Mouse (Mus musculus) erythroblast, adult 5-6 weeks (primary cell): ENCODE measurements around the gene Cacnb4. TPM values are rescaled to one million over a fixed set of nuclear protein-coding genes. Genes with fewer than 3 reads are reported as not detected.
A peak's percentile ranks its signal among the peaks of the same experiment; 100 is the strongest.

Experiments
- ATAC-seq: replicated peaks from 2 replicates; pipeline ENCODE4 v1.8.0; 2016; ENCODE audit warnings: moderate number of reproducible peaks, mild to moderate bottlenecking, moderate TSS enrichment, inconsistent platforms; ENCODE audit not compliant: poor library complexity, low FRiP score, severe bottlenecking
- total RNA-seq, 2 experiments: library from RNA; stranded (forward) in 1 of 2; stranded (reverse) in 1 of 2; fragments of 150-400 nt in 1 of 2; fragments of 200-764, 138-1000 nt in 1 of 2; gene quantifications; 2 replicates each; pipeline versions ENCODE4 v1.2.3 to v1.2.4; 2015 to 2017; ENCODE audit warnings: low replicate concordance in 2 of 2

Gene Cacnb4
- total RNA-seq, 2 experiments from 2014 or later, result not detected

DNA sequence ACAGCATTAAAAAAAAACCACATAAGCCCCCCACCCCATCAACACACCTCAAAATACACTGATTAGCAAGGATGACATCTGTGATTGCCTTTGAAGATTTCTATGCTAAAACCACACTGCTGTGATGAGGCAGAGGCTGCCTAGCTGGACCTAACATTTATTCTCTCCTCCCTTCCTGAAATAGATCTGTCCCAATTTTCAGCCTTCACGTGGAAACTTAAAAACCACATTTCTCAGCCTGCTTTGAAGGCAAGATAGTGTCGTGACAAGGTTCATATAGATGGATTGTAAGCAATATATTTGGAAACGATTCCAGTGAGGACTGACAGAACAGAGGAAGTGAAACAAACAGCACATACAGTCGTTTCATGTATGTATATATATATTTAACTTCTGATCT, 22.1 kb downstream of the Cacnb4 start:
- no peak for ATAC-seq

DNA sequence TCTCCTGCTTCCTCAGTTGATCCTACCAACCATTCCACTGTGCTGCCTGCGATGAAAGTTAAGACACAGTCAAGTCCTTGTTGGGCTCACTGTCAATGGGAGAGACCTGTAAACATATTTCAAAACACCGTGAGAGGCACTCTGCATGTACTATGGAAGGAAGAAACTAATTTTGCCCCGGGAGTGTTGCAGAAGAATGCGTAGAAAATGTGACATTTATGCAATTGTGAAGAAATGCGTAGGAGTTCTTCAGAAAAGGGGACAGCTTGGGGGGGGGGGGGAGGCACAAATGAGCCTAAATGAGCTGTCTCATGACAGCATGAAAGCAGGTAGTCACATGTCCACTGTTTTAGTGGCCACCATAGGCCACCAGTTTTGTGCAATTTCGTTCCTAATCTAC, 25.1 kb downstream of the Cacnb4 start:
- ATAC-seq, result no peak

DNA sequence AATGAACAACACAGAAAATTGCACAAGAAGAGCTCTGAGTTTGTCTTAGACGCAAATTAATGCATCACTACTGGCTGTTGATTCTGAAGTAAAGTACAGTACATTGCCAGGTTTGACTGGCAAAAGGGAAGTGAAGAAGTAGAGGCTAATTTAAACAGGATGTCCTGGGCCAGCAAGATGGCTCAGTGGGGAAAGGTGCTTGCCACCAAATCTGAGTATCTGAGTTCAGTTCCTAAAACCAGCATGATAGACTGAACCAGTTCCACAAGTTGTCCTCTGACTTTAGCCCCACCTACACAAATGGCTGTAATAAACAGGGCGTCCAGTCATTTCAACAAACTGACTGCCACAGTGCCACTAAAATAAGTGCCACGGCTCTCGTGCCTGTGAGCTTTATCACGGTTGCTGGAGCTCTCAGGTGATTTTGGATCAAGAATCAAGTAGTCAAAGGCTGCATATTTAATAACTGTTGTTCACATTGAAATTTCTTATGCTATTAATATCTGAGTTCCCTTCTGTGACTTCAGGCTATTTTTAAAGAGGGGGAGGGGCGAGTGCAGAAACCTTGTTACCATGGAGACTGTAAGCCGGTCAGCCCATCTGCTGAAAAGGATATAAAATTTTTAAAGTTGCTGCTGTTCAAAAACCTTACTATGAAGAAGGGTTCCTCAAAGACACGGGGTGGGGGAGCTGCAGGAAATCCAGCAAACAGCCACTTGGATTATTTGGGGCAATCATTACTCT, 29.2 kb downstream of the Cacnb4 start:
- ATAC-seq, result no peak

DNA sequence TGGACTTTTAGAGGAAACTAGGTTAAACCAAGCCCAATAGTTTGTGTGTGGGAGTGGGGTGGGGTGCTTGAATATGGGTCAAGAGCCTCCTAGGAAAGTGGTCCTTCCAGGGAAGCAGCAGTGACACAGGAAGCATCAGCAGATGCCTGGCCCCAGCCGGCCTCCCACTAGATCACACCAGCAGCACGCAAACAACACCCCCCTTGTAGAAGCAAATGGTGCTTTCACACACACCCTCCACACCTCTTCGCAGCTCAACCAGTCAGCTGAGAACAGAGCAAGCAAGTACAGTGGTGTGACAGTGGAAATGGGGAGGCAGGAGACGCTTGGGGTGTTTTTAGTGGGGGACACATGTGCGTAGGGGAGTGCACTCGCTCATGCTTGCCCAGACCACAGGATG, 33.0 kb downstream of the Cacnb4 start:
- ATAC-seq, result no peak

DNA sequence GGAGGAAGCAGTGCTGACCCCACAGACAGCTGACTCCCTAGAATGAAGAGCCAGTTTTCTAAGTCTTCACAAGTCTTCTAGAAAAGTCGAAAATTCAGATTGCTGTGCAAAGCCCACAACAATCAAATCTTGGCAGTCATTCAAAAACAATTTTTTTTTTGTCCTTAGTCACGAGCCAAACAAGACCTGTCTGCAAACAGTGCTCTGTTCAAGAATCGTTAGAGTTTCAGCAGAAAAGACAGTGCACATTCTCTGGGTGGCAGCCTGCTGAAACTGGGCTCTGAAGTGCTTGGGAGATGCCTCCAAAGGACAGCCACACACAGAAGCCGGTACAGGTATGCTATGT, 37.1 kb downstream of the Cacnb4 start:
- no peak for ATAC-seq

DNA sequence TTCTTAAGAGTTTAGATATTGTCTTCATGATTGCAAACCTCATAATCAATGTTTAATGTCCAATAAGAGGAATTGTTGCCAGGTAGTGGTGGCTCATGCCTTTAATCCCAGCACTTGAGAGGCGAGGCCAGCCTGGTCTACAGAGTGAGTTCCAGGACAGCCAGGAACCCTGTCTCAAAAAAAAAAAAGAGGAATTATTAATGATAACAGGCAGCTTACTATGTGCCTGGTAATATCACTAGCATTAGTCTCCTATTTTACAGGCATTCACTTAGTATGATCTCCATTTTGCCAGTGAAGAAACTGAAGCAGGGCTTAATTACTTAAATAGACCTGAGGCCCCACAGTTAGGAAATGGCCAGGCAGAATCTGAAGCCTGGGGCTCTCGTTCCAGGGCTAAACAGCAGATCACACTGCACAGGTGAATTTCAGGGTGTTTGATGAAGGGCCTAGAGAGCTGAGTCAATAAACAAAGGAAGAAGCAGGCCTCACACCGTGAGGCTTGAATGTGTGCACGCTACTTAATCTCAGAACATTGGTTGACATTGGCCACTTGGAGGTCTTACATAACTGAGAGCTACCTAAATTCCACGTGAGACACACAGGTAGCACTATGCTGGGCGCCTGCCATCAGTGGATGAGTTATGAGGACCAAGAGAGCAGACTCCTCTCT, 37.6 kb downstream of the Cacnb4 start:
- ATAC-seq, result no peak

DNA sequence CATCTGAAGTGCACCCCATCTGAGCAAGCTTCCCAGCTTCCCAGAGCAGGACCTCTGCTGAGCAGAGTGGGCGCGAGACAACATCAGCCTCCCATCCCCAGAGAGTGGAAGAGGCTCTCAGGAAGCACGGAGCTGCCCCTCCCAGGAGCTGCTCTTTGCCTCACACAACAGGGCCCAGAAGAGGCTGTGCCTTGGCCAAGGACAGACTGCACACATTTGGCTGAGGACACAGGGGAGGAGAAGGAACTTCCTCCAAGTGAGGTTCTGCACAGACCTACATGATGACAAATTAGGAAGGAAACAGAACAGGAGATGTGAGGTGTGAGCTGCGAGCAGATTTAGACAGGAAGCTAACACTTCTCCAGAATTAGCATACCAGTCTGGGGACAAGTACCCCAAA, 38.4 kb downstream of the Cacnb4 start:
- ATAC-seq, result no peak

DNA sequence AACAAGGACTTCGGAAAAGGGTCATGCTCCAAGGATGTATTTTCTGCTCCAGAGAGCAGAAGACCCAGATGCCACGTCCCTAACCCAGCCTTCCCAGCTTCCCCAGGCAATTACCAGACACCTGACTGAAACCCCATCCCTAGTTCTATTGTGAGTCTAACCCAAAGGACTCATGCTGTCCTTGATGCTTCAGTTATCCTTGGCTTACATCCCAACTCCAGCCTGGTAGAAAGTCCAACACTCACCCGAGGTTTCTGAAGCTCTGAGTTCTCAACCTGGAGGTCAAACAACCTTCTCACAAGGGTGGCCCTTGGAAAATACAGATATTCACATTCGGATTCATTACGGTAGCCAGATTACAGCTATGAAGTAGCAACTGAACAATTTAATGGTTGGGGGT, 40.6 kb downstream of the Cacnb4 start:
- ATAC-seq, result no peak

DNA sequence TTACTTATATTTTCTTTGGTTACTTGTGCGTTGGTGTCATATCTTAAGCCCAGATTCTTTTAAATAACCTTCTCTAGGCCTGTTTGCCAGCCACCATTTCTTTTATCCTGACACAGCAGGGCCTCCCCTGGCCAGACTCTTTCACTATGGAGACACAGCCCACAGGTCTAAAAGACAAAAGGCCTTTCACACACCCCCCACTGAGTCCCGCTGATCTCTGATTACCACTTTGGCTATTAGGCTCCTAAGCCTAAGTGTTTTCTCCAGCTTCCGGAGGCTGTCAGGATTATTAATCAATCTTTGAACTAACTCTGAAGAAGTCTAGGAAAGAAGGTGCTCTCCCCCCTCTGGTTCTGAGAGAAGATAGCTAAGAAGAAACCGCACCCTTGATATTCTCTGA, 41.3 kb downstream of the Cacnb4 start:
- ATAC-seq, result no peak

DNA sequence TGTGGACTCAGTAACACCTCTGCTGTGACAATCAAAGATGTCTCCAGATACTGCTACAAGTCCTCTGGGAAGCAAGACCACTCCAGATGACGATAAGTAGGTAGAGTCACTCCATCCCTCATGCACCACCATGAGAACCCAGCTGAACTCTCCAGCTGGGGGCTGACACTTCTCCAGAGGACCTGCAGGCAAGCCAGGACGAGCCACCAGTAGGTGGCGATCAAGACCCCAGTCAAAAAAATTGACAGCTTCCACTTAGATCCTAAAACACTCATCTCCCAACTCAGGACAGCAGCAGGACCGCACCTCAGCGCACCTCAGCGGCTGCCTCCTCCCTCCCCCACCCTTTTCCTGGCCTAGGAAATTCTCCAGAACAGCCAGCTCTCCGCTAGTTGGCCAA, 43.8 kb downstream of the Cacnb4 start:
- ATAC-seq, result no peak

DNA sequence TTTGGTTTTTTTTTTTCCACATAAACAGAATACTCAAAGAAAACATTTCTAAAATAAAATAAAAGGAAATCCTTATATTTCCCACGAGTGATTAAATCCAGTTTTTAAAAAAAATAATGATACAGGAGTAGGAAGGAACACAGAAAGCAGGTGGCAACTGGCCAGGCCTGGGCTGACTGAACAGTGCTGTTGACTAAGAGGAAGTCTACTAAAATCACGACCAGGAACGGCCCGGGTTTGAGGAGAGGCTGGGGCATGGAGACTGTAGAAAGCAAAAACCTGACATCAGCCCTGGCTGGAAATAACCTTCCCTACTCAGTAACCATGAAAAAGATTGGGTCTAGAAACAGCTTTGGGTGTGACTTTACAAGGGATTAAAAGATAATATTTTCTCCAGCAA, 48.4 kb downstream of the Cacnb4 start:
- no peak for ATAC-seq

DNA sequence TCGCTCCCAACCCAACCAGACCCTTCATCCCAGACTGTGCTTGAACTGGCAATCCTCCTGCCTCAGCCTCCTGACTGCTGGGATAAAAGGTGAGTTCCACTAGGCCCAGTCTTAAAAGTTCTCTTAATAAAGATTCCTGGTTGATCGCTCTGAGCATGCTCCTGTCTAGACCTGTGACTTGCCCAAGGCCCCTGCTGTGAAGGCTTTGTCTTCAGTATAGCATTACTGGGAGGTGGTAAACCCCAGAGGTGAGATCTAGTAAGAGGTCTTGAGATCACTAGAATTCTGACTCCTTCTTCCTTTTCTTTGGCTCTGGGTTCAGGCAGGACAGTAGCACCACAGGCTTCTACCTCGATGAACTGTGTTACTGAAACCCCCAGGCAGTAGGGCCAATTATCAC, 50.4 kb downstream of the Cacnb4 start:
- no peak for ATAC-seq

DNA sequence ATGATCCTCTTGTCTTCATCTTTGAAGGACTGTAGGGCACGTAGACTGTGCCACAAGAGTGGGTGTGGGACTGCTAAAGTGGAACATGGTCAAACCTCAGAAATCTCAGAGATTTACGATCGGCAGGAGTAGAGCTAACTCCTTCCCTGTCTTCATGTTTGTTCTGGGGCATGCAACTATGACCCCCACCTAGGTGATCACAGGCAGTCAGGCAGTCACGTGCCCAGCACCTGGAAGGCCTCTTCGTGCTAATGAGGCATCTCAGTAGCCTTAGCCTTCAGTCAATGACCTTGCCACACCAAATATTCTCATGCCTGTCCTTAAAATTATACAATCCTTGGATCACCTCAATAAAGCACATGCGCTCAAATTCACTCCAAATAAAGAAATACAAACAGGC, 50.9 kb downstream of the Cacnb4 start:
- no peak for ATAC-seq

DNA sequence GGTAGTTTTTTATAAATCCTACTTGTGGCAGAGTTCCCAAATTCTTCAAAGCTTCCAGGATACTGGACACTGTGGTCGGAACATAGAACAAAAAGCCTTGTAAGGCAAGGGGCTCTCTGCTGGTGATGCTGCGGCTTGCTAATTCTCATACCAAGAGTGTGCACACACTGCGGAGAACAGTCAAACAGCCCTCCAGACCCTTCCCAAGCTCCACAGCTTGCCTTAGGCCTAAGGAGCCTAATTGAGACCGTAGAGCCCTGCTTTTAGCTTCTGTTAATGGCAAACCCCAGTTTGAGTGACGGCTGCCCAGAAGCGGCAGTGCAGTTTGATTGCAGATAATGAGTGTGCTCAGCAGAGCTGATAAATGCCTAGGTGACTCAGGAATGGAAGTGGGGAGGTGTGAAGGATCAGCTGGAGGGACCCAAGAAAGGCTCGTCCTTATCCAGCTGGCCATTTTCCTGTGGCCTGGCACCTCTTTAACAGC, 52.7 kb downstream of the Cacnb4 start:
- no peak for ATAC-seq

DNA sequence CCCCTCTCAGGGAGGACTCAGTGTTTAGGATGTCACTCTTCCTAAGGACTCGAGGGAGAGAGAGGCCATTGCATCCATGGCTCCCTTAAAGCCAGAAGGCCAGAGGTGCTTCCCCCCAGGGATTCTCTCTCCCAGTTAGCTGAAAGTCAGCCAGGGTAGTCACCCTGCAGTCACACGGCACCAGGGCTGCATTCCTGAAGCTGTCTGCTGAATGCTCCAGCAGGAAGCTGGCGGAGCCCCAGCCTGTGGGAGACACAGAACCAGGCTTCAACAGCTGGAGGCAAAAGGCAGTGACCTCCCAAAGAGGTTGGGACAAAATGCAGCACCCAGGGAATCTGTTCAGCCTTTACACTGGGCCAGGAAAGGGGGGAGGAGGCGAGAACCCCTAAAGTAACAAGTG, 53.2 kb downstream of the Cacnb4 start:
- no peak for ATAC-seq

DNA sequence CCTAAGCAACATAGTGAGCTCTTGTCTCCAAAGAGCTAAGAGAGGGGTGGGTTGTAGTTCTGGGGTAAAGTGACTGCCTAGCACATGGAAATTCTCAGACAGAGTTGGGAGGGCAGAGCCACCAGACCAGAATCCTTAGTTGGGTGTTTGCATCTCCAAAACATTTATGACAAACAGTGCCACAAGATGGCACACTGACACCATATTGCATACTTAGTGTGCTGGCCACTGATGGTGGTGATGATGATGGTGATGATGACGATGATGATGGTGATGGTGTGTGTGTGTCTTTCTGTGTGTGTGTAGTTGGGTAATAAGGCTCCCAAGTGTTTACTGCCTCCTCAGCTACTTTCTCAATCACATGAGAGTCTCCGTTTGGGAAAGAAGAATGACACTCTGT, 54.0 kb downstream of the Cacnb4 start:
- no peak for ATAC-seq

DNA sequence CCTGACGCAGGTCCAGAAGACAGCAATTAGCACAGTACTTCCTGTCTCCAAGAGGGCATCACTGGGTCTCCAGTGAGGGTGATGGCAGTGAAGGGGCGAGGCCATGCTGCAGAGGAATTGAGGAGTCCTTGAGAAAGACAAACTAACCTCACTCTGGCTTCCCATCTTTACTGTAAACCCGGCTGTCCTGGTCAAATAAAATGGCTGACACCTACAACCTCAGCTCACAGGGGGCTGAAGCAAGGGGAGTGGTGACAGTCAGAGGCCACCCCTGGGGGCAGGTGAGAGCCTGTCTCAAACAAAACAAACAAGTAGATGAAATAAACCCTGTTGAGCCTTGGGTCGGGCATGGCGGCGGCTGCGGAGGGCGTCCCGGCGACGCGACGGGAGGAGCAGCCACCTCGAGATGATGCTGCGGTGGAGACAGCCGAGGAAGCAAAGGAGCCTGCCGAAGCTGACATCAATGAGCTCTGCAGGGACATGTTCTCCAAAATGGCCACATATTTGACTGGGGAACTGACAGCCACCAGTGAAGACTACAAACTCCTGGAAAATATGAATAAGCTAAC, 57.1 kb downstream of the Cacnb4 start:
- peak; percentile 70 for ATAC-seq

DNA sequence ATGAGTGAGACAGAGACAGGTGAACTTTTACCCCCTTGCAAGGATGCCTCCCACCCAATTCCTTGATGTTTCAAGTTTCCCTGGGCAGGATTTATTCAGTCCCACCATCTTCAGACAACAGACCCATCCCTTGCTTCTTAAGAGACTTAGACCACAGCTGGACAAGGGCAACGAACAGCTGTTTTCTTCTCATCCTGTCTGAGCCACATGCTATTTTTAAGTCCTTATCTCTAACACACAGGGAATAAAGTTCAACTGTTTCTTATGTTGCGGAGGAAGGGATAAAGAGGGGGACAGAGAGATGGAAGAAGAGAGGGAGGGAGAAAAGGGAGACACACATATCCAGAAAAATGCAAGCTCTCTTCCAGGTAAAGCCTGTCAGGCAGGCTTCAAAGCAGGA, 57.8 kb downstream of the Cacnb4 start:
- ATAC-seq, result no peak

DNA sequence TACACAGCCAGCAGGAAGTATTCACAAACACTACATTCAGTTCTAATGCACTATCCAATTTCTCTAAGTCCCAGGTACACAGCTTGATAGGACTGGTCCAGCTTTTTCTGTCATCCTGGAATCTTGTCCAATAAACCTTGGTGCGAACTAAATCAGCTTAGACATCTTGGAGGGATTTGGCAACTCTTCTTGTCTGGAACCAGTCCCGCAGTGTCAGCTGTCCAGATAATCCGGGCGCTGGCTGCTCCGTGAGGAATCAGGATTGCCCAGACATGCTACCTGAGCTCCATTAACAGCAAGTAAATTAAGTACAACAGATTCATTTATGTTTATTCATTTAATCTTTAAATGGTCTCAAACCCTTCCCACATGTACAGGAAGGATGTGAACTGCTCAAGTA, 61.2 kb downstream of the Cacnb4 start:
- ATAC-seq, result no peak

DNA sequence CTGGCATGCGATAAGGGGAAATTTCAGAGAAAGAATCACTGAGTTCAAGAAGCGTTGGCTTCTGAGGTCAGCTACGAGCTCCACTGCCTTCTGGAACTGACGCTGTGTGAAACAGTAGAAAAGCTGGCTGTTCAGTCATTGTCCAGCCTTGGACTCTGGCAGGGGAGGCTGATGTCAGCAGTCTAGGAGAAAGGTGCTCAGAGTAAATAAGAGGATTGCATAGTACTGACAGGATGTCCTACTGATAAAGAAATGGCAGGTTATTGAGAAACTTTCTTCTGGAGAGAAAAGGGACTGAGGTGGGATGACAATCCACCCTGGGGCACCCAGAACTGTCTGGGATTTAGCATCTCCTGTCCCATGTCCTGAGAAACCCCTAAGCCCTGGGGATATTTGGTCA, 62.7 kb downstream of the Cacnb4 start:
- ATAC-seq, result no peak

DNA sequence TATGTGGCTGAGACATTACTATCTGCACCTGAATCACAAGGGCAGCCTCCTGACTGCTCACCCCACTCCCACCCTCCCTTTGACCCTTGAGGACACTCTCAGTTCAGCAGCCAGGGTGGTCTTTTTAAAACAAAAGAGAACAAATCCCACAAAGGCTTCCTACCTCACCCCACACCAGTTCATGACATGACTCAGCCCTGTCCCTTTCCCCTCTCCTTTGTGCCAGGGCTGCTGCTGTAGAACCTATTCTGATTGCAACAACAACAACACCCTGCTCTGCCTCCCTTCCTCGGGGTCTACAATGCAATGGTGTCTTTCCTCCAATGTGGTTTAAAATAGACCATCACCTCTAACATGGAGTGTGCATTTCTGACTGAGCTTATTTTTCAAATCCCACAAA, 67.1 kb downstream of the Cacnb4 start:
- no peak for ATAC-seq
